Mouse (Mus musculus) hindbrain, embryonic 11.5 days (tissue): ENCODE measurements around the gene Nfia. TPM values are rescaled to one million over a fixed set of nuclear protein-coding genes. Genes with fewer than 3 reads are reported as not detected.

Source experiments
- ATAC-seq: fragments of 200-750 bp; cut with Nextera tagmentation; 2 replicates; pipeline ENCODE4 v1.8.0; 2017; ENCODE audit warnings: mild to moderate bottlenecking, moderate TSS enrichment, moderate library complexity; ENCODE audit not compliant: low FRiP score
- DNase-seq: peaks from one replicate; pipeline ENCODE4 v3.0.0-alpha.2; 2015; ENCODE audit warnings: low spot score
- H3K27ac ChIP-seq: fragments of 300-500 bp; sonication (generic); 2 replicates; pipeline ENCODE4 v1.5.1; 2014; ENCODE audit warnings: mild to moderate bottlenecking, low read depth, low read length
- H3K27me3 ChIP-seq: fragments of 300-500 bp; sonication (generic); 2 replicates; pipeline ENCODE4 v1.6.1; 2014; ENCODE audit warnings: mild to moderate bottlenecking, low read length, moderate library complexity, mixed read lengths; ENCODE audit not compliant: control insufficient read depth, insufficient read depth
- H3K36me3 ChIP-seq: fragments of 300-500 bp; sonication (generic); 2 replicates; pipeline ENCODE4 v1.6.1; 2014; ENCODE audit warnings: mild to moderate bottlenecking, low read length, moderate library complexity, mixed read lengths; ENCODE audit not compliant: control insufficient read depth, insufficient read depth
- H3K4me1 ChIP-seq: fragments of 300-500 bp; sonication (generic); replicated peaks from 2 replicates; pipeline ENCODE4 v1.6.1; 2014; ENCODE audit warnings: low read length, mixed read lengths; ENCODE audit not compliant: control insufficient read depth, insufficient read depth
- H3K4me2 ChIP-seq: fragments of 300-500 bp; sonication (generic); replicated peaks from 2 replicates; pipeline ENCODE4 v1.6.1; 2014; ENCODE audit warnings: mild to moderate bottlenecking, low read depth, low read length
- H3K4me3 ChIP-seq: fragments of 300-500 bp; sonication (generic); 2 replicates; pipeline ENCODE4 v1.5.1; 2014; ENCODE audit warnings: low read depth, low read length
- H3K9ac ChIP-seq: fragments of 300-500 bp; sonication (generic); 2 replicates; pipeline ENCODE4 v1.6.1; 2014; ENCODE audit warnings: low read depth, low read length
- H3K9me3 ChIP-seq: fragments of 300-500 bp; sonication (generic); 2 replicates; pipeline ENCODE4 v1.6.1; 2016; ENCODE audit warnings: low read length; ENCODE audit not compliant: control insufficient read depth
- WGBS: fragments of 180-500 bp; shearing (Covaris S2); extraction: QIAGEN DNeasy Blood & Tissue Kit; methylation state at CpG from one replicate; pipeline ENCODE4 v1.1.7; 2014; 5-methylcytosine and 5-hydroxymethylcytosine counted together
- polyA plus RNA-seq: library from polyadenylated mRNA; unstranded; fragments of >200 nt; fragmentation: Nextera tagmentation; extraction: Ambion mirVana; gene quantifications from 2 replicates; pipeline ENCODE4 v1.2.1, GENCODE M21; 2014

Gene Nfia
- polyA plus RNA-seq, 1 experiment from 2014 or later = 45.6 TPM

- DNase-seq = peak; percentile 63
- H3K9ac ChIP-seq = peak overlapping the region; percentile 28; the same call in 1 of the 2 replicates
- H3K4me2 ChIP-seq = no peak overlapping the region
- no peaks in the 10 kb centered on the region for H3K27me3 ChIP-seq
- H3K4me1 ChIP-seq = peaks cover 11% of the 10 kb centered on the region
- H3K4me3 ChIP-seq = no peak overlapping the region
- H3K27ac ChIP-seq = peak overlapping the region; percentile 75
- H3K36me3 ChIP-seq = no peaks in the 10 kb centered on the region; the same call in 1 of the 2 replicates
- ATAC-seq = peak; percentile 75
- WGBS = 11% methylated on average over 11 of the region's 11 CpGs
- H3K9me3 ChIP-seq = no peaks in the 10 kb centered on the region
Observed at GRCm38 (mm10) chr4:98004108-98004625, 231.6 kb downstream of the Nfia start.

GRCm38 (mm10) chr4:98004986-98005385 is 232.5 kb downstream of the Nfia start:
- Histone ChIP-seq H3K9ac (no peak overlapping the region), H3K27ac (peak overlapping the region; percentile 75; the same call in 1 of the 2 replicates), H3K27me3 (no peaks in the 10 kb centered on the region), H3K4me2 (no peak overlapping the region), H3K9me3 (no peaks in the 10 kb centered on the region), H3K4me1 (peaks cover 11% of the 10 kb centered on the region), H3K36me3 (no peaks in the 10 kb centered on the region; the same call in 1 of the 2 replicates), H3K4me3 (no peak overlapping the region)
- ATAC-seq = no peak
- WGBS = 73% methylated on average over 6 of the region's 6 CpGs
- no peak for DNase-seq

DNA sequence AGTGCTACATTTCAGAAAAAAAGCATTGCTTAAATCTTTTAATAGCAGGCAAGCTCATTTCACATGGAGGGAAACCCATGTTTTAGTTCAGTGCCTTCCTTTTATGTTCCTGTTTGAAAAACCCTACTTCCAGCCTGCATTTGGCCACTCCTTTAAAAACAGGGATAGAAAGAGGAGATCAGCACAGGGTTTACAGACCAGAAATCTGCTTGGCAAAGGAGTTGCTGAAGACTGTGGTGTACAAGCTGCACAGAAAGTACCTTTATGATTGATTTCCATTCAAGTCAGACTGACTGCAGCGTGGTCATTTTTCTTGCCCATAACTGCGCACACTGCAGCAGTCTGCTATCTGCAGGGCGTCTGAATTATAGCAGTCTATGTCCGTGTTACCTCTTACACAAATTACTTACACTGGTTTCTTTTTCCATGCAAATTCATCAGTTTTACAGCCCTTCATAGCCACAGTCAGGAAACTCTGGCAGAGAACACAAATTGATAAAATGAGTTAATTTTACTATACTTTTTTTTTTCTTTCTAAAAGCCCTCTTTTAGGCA is 236.4 kb downstream of the Nfia start:
- ATAC-seq (no peak), DNase-seq (no peak)
- no peak overlapping the region for H3K9ac ChIP-seq
- no peaks in the 10 kb centered on the region for H3K9me3 ChIP-seq
- 79% methylated on average over 4 of the region's 4 CpGs for WGBS
- no peak overlapping the region for H3K27ac ChIP-seq
- H3K4me3 ChIP-seq = no peak overlapping the region
- H3K4me1 ChIP-seq = peaks cover 3% of the 10 kb centered on the region
- H3K27me3 ChIP-seq = no peaks in the 10 kb centered on the region
- no peaks in the 10 kb centered on the region for H3K36me3 ChIP-seq
- H3K4me2 ChIP-seq = no peak overlapping the region

DNA sequence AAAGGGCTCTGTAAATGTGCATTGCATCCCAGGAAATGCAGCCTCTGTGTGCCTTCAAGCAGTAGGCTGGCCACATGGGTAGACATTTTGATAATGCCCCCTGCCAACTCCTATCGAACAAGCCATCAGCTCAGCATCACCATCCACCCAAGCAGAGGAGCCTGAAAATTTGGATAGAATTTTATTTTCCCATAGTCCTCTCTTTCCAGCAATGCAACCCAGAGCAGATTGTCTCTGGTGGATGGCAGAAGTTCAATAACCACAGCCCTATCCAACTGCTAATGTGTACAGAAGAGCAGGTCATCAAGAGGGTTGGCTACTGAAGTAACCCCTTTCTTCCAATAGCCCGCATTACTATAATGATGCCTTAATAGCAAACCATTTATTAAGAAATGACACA is 237.4 kb downstream of the Nfia start:
- no peak overlapping the region for H3K27ac ChIP-seq
- H3K27me3 ChIP-seq = no peaks in the 10 kb centered on the region
- whole genome bisulfite sequencing = 96% methylated on average over 2 of the region's 2 CpGs
- no peaks in the 10 kb centered on the region for H3K4me1 ChIP-seq
- no peak overlapping the region for H3K4me2 ChIP-seq
- no peak overlapping the region for H3K9ac ChIP-seq
- no peak for ATAC-seq
- no peaks in the 10 kb centered on the region for H3K9me3 ChIP-seq
- no peak for DNase-seq
- no peak overlapping the region for H3K4me3 ChIP-seq
- H3K36me3 ChIP-seq = no peaks in the 10 kb centered on the region; the same call in 1 of the 2 replicates

GRCm38 (mm10) chr4:98019811-98020210 is 247.3 kb downstream of the Nfia start:
- Histone ChIP-seq H3K9me3 (no peaks in the 10 kb centered on the region), H3K27ac (no peak overlapping the region), H3K9ac (no peak overlapping the region), H3K36me3 (no peaks in the 10 kb centered on the region), H3K4me1 (no peaks in the 10 kb centered on the region), H3K4me3 (no peak overlapping the region), H3K27me3 (no peaks in the 10 kb centered on the region), H3K4me2 (no peak overlapping the region)
- ATAC-seq (no peak), DNase-seq (no peak)
- WGBS = 82% methylated on average over 3 of the region's 3 CpGs

DNA sequence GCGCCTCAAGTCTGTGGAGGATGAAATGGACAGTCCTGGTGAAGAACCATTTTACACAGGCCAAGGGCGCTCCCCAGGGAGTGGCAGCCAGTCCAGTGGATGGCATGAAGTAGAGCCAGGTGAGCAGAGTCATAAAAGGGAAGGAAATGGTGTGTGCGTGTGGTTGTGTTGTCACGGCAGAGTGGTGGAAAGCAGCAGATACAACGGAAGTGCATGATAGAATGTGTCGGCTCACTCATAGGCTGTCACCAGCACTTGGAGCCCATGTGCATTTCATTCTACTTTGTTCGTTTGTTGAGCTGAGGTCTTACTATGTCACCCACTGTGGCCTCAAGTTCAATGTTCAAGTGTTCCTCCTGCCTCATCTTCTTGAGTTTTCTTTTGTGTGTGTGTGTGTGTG is 248.3 kb downstream of the Nfia start:
- 90% methylated on average over 7 of the region's 7 CpGs for WGBS
- H3K9ac ChIP-seq = no peak overlapping the region
- no peak overlapping the region for H3K4me2 ChIP-seq
- no peak for ATAC-seq
- no peak for DNase-seq
- no peaks in the 10 kb centered on the region for H3K9me3 ChIP-seq
- H3K4me1 ChIP-seq = no peaks in the 10 kb centered on the region
- no peaks in the 10 kb centered on the region for H3K27me3 ChIP-seq
- H3K36me3 ChIP-seq = no peaks in the 10 kb centered on the region
- H3K27ac ChIP-seq = no peak overlapping the region
- no peak overlapping the region for H3K4me3 ChIP-seq

GRCm38 (mm10) chr4:98023245-98023792 is 250.8 kb downstream of the Nfia start:
- Histone ChIP-seq H3K4me3 (no peak overlapping the region), H3K36me3 (no peaks in the 10 kb centered on the region), H3K4me2 (no peak overlapping the region), H3K27ac (no peak overlapping the region), H3K4me1 (no peaks in the 10 kb centered on the region), H3K9ac (no peak overlapping the region), H3K9me3 (no peaks in the 10 kb centered on the region), H3K27me3 (no peaks in the 10 kb centered on the region)
- DNase-seq (no peak), ATAC-seq (0 out of 2 replicates have a peak, but pooled peaks have one; percentile 14)
- WGBS = 80% methylated on average over 6 of the region's 6 CpGs

DNA sequence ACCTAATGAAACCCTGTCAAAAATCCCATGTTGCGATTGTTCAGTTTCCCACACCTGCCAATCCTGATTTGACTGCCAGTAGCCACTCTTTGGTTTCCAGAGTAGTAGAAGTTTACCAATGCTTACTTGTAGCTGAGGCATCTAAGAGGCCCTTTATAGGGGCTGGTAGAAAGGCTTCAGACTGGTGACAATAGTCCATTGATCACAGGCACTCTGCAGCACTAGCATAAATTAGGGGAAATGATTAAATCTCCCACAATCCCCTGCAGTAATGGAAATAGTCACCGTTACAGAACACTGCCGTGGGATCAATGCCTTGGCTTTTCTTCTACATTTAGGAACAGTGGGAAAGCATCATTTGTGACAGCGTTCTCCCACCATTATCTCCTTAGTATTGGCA is 254.9 kb downstream of the Nfia start:
- no peaks in the 10 kb centered on the region for H3K36me3 ChIP-seq
- WGBS = 75% methylated on average over 4 of the region's 4 CpGs
- no peak overlapping the region for H3K9ac ChIP-seq
- H3K4me2 ChIP-seq = no peak overlapping the region
- no peaks in the 10 kb centered on the region for H3K27me3 ChIP-seq
- H3K4me1 ChIP-seq = no peaks in the 10 kb centered on the region
- no peak overlapping the region; the same call in 1 of the 2 replicates for H3K27ac ChIP-seq
- H3K4me3 ChIP-seq = no peak overlapping the region
- DNase-seq (no peak), ATAC-seq (no peak)
- H3K9me3 ChIP-seq = no peaks in the 10 kb centered on the region

- no peak overlapping the region for H3K4me3 ChIP-seq
- ATAC-seq (no peak), DNase-seq (no peak)
- no peak overlapping the region for H3K4me2 ChIP-seq
- H3K9me3 ChIP-seq = no peaks in the 10 kb centered on the region
- WGBS = 74% methylated on average over 3 of the region's 3 CpGs
- no peaks in the 10 kb centered on the region for H3K36me3 ChIP-seq
- H3K9ac ChIP-seq = no peak overlapping the region
- H3K27ac ChIP-seq = no peak overlapping the region
- H3K4me1 ChIP-seq = no peaks in the 10 kb centered on the region
- no peaks in the 10 kb centered on the region for H3K27me3 ChIP-seq
Observed at GRCm38 (mm10) chr4:98031871-98032270, 259.3 kb downstream of the Nfia start.
